8 mouse cellular contexts compared by ENCODE assay signal in the genomic region with DNA sequence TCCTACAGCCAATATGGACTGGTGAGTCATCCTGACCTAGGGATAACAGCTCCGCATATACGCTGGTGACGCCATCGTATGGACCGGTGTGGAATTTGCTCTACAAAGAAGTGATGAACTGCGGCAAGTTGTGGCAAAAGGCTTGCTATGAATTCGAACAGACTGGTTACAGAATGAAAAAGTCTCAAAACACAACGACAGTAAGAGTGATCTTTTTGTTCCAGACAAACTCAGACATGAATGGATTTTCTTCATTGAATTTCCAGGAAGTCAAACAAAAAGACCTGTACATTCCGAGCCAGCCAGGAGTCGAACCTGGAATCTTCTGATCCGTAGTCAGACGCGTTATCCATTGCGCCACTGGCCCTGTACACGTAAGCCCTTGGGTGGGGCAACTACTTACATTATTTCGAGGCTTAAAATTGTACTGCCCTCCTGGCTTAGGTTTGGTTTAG. TPM values are rescaled to one million over a fixed set of nuclear protein-coding genes. Genes with fewer than 3 reads are reported as not detected.
DNase-seq lines count a peak whose midpoint lies in the region; ATAC-seq lines count a peak whose summit lies in the region.

No protein-coding gene starts in this region.

- H3K4me2 ChIP-seq in hindbrain, embryonic 14.5 days (replicated peaks) = peak overlapping the region; percentile 72

- peak; percentile 64 for ATAC-seq in hindbrain, embryonic 14.5 days (ENCODE audit: low FRiP score)

- H3K27ac ChIP-seq in hindbrain, embryonic 14.5 days = peak overlapping the region; percentile 96

- no peaks in the 10 kb centered on the region for H3K9me3 ChIP-seq in hindbrain, embryonic 14.5 days (ENCODE audit: control insufficient read depth, low read length)

- peak; percentile 87 for DNase-seq in R1 (ENCODE audit: low read depth, low spot score)
- peak; percentile 87 to 96 for DNase-seq in cerebellum, postnatal 36 days
- DNase-seq in frontal cortex, postnatal 36 days (ENCODE audit: low spot score in 2 of 2) = peak; percentile 93 to 95
- peak; percentile 98 for DNase-seq in hindbrain, embryonic 14.5 days (ENCODE audit: low spot score)
- peak; percentile 84 to 87 for DNase-seq in layer of hippocampus, postnatal 36 days
- DNase-seq in lung, postnatal 25 days (ENCODE audit: low spot score) = peak; percentile 81
- DNase-seq in retina, postnatal 1 day = peak; percentile 92
- DNase-seq in thymus, postnatal 36 days = peak; percentile 79 to 82

- H3K4me3 ChIP-seq in hindbrain, embryonic 14.5 days (replicated peaks; ENCODE audit: low read length) = peak overlapping the region; percentile 56

- whole genome bisulfite sequencing in hindbrain, embryonic 14.5 days = under 1% methylated on average over 16 of the region's 16 CpGs

- peaks cover 10% of the 10 kb centered on the region for H3K4me1 ChIP-seq in hindbrain, embryonic 14.5 days (replicated peaks; ENCODE audit: control insufficient read depth, insufficient read depth, low read length)

- no peaks in the 10 kb centered on the region for H3K27me3 ChIP-seq in hindbrain, embryonic 14.5 days (ENCODE audit: control insufficient read depth, insufficient read depth, low read length)

- H3K36me3 ChIP-seq in hindbrain, embryonic 14.5 days (replicated peaks; ENCODE audit: control insufficient read depth, insufficient read depth) = no peaks in the 10 kb centered on the region

- peak overlapping the region; percentile 89 for H3K9ac ChIP-seq in hindbrain, embryonic 14.5 days

RNA-seq across cellular contexts. Expression of a gene that starts 19.2 kb away (rescaled TPM):
- polyA plus RNA-seq in hindbrain, embryonic 14.5 days (2014; fragmentation: Nextera tagmentation; extraction: Ambion mirVana) = 0.05 TPM in 1 of 2 replicates, not detected in the other
- total RNA-seq in layer of hippocampus, postnatal 36 days (2021) = not detected

RNA-seq across cellular contexts. Expression of a gene that starts 22.9 kb away (rescaled TPM):
- polyA plus RNA-seq in hindbrain, embryonic 14.5 days (2014; fragmentation: Nextera tagmentation; extraction: Ambion mirVana) = 8.5 and 8.9 TPM in 2 replicates
- 1 to 10 TPM; 7.9 to 8.7 TPM for total RNA-seq in layer of hippocampus, postnatal 36 days (2021)

RNA-seq across cellular contexts. Expression of a gene that starts 42.1 kb away (rescaled TPM):
- 0.21 TPM in 1 of 2 replicates, not detected in the other for polyA plus RNA-seq in hindbrain, embryonic 14.5 days (2014; fragmentation: Nextera tagmentation; extraction: Ambion mirVana)
- total RNA-seq in layer of hippocampus, postnatal 36 days (2021) = under 1 TPM; 0.51 to 0.80 TPM

Comparison
In these comparisons a context has a peak if more than half of its experiments do, and no peak if none do; other contexts are left out.
1. Peak in every context shown above with its lines: DNase-seq, ATAC-seq, H3K4me3 ChIP-seq and H3K27ac ChIP-seq.